Mouse (Mus musculus) spleen, postnatal 0 days (tissue): ENCODE results near the gene Adh1. TPM values are rescaled to one million over a fixed set of nuclear protein-coding genes. Genes with fewer than 3 reads are reported as not detected.

Source experiments
- polyA plus RNA-seq: library from polyadenylated mRNA; unstranded; fragments of >200 nt; fragmentation: Nextera tagmentation; extraction: Ambion mirVana; gene quantifications from 2 replicates; pipeline ENCODE4 v1.2.1, GENCODE M21; 2015

Adh1 gene
- polyA plus RNA-seq: 3.0 and 4.3 TPM in 2 replicates

DNA sequence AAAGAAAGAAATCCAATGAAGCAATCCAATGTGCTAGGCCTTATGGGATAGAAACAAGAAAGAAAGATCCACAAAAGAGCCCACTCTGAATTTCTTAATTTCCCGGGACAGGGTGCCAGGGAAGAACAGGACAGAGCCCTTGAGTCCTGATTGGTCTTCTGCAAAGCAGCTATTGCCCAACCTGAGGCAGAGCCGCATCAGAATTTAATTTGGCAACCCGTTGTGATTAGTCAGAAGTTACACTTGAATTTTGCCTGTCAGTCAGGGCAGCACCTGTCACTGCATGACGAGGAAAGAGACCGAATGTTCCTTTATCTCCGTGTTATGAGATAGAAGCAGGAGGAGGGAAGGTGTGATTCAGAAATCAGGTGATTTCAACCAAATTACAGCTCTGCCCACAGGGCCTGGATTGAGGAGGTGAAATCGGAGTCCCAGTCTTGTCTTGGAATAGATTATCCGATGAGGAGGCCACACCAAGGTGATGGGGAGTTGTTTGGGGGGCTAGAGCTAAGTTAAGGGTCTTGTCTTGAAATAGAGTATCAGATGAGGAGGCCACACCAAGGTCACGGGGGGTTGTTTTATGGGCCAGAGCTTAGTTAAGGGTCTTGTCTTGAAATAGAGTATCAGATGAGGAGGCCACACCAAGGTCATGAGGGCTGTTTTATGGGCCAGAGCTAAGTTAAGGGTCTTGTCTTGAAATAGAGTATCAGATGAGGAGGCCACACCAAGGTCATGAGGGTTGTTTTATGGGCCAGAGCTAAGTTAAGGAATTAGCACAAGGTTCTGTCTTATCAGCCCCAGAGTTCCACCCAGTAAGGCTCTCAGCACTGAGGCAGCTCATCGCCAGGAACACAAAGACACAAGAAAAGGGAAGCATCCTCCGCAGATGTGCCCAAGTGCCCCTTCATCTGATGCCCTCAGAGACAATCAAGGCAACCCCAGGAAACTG is at the start of gene Adh1:
Adh1 (plus strand) TSS at position 271 of the 949 bp plus-strand sequence.

DNA sequence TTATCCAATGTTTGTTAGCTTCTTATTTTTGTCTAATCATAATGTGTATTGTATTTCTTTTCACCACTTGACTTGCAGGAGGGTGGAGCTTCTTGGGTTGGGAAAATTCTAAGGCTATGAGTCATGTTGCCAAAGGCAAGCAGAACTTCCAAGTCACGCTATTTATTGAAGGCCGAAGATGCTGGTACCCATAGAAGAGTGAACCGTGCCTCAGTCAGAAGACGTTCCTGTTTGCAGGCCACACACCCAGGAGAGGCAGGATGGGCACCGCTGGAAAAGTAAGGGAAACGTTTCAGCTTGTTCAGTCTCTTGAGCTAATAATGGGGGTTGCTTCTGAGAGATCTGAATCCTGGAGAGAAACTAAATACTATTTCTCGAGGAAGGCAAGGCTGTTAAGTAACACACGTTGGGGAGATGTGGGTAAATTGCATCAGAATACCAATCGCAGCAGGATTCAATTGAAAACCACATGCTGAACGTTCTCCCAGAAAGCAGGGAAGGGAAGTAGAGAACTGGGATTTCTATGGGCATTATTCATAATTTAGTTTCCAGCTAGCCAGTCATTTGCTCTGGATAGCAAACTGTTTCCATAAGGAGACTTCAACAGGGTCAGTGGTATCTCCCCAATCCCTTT is 43.0 kb upstream of the Adh1 start, which contains the start of gene Adh7:
Adh7 (plus strand) TSS at position 130 of the 634 bp plus-strand sequence.

DNA sequence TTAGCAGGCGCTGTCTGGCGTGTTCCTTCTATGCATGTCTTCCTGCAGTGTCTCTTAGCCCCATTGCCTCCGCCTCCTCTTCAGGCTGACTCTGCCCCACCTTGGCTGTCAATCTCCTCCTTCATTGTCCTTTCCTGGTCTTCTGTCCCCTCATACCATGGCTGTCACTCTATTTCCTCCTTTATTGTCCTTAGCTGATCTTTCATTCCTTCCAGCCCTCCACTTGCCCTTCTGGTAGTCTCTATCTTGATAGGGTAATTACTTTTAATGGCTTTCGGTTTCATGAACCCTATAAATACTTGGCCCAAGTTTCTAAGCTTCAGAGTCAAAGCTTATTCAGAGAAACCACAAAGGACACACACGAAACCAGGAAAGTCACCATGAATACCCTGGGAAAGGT is 52.2 kb downstream of the Adh1 start, which contains the start of gene Adh6a:
Adh6a (plus strand) TSS at position 322 of the 400 bp plus-strand sequence.

Other genes starting within 250 kb of the Adh1 start
- gene 1110002E22Rik, start 195.9 kb upstream of the Adh1 start, polyA plus RNA-seq: 0.28 and 0.36 TPM in 2 replicates
- gene Gm5105, start 193.6 kb upstream of the Adh1 start, polyA plus RNA-seq: 0.07 and 0.24 TPM in 2 replicates
- gene Trmt10a, start 117.5 kb upstream of the Adh1 start, polyA plus RNA-seq: 6.3 and 7.0 TPM in 2 replicates
- gene Mttp, start 116.0 kb upstream of the Adh1 start, polyA plus RNA-seq: 5.7 and 5.9 TPM in 2 replicates
- gene 4930579F01Rik, start 67.2 kb upstream of the Adh1 start, polyA plus RNA-seq: not detected in 2 replicates
- gene Adh7, start 43.2 kb upstream of the Adh1 start, polyA plus RNA-seq: 0.10 TPM in 1 of 2 replicates, not detected in the other
- not detected in 2 replicates for gene Adh6a, start 52.3 kb downstream of the Adh1 start, polyA plus RNA-seq
- gene Adh6b, start 80.8 kb downstream of the Adh1 start, polyA plus RNA-seq: not detected in 2 replicates
- not detected in 2 replicates for gene Adh4, start 154.5 kb downstream of the Adh1 start, polyA plus RNA-seq
- gene Adh5, start 182.1 kb downstream of the Adh1 start, polyA plus RNA-seq: 68.6 and 75.3 TPM in 2 replicates
- 20.4 and 21.2 TPM in 2 replicates for gene Metap1, start 228.5 kb downstream of the Adh1 start, polyA plus RNA-seq